Mouse (Mus musculus) liver, postnatal 0 days (tissue): ENCODE data around the gene Prkca. TPM values are rescaled to one million over a fixed set of nuclear protein-coding genes. Genes with fewer than 3 reads are reported as not detected.

ENCODE experiments used
- ATAC-seq: fragments of 200-750 bp; cut with Nextera tagmentation; 2 replicates; pipeline ENCODE4 v1.8.0; 2017; ENCODE audit warnings: mild to moderate bottlenecking, moderate library complexity
- DNase-seq: peaks from one replicate; pipeline ENCODE4 v3.0.0-alpha.2; 2016
- H3K27ac ChIP-seq: fragments of 300-500 bp; sonication (generic); 2 replicates; pipeline ENCODE4 v1.5.1; 2014; ENCODE audit warnings: antibody characterized with exemption, moderate library complexity, mild to moderate bottlenecking, low read depth
- H3K27me3 ChIP-seq: fragments of 300-500 bp; sonication (generic); 2 replicates; pipeline ENCODE4 v1.6.1; 2014; ENCODE audit warnings: low read length, control low read depth, mixed read lengths; ENCODE audit not compliant: insufficient read depth
- H3K36me3 ChIP-seq: fragments of 300-500 bp; sonication (generic); replicated peaks from 2 replicates; pipeline ENCODE4 v1.6.1; 2014; ENCODE audit warnings: mild to moderate bottlenecking, control low read depth, low read length, moderate library complexity, mixed read lengths; ENCODE audit not compliant: insufficient read depth
- H3K4me1 ChIP-seq: fragments of 300-500 bp; sonication (generic); 2 replicates; pipeline ENCODE4 v1.6.1; 2014; ENCODE audit warnings: antibody characterized with exemption, mild to moderate bottlenecking, control low read depth; ENCODE audit not compliant: insufficient read depth
- H3K4me2 ChIP-seq: fragments of 300-500 bp; sonication (generic); 2 replicates; pipeline ENCODE4 v1.6.1; 2014; ENCODE audit warnings: low read depth, mild to moderate bottlenecking, low read length, moderate library complexity, mixed read lengths
- H3K4me3 ChIP-seq: fragments of 300-500 bp; sonication (generic); 2 replicates; pipeline ENCODE4 v1.5.1; 2014; ENCODE audit warnings: low read depth, low read length
- H3K9ac ChIP-seq: fragments of 300-500 bp; sonication (generic); replicated peaks from 2 replicates; pipeline ENCODE4 v1.6.1; 2014; ENCODE audit warnings: mild to moderate bottlenecking, moderate library complexity
- H3K9me3 ChIP-seq: fragments of 300-500 bp; sonication (generic); 2 replicates; pipeline ENCODE4 v1.6.1; 2016; ENCODE audit warnings: mild to moderate bottlenecking, control low read depth, low read length, mixed read lengths
- CTCF ChIP-seq: sonication (generic); IDR thresholded peaks from 2 replicates; pipeline ENCODE4 v1.5.1; 2016; ENCODE audit warnings: antibody characterized with exemption, low read depth
- EP300 ChIP-seq: IDR thresholded peaks from 2 replicates; pipeline ENCODE4 v1.6.1; 2016; ENCODE audit warnings: antibody characterized with exemption, low read depth, mild to moderate bottlenecking
- WGBS: fragments of 180-500 bp; shearing (Covaris S2); extraction: QIAGEN DNeasy Blood & Tissue Kit; methylation state at CpG from one replicate; pipeline ENCODE4 v1.1.7; 2014; ENCODE audit not compliant: insufficient replicate concordance; 5-methylcytosine and 5-hydroxymethylcytosine counted together
- polyA plus RNA-seq: library from polyadenylated mRNA; unstranded; fragments of >200 nt; fragmentation: Nextera tagmentation; extraction: Ambion mirVana; gene quantifications from 2 replicates; pipeline ENCODE4 v1.2.1, GENCODE M21; 2015

Gene Prkca
- polyA plus RNA-seq, 1 experiment from 2014 or later, result 3.0 TPM

DNA sequence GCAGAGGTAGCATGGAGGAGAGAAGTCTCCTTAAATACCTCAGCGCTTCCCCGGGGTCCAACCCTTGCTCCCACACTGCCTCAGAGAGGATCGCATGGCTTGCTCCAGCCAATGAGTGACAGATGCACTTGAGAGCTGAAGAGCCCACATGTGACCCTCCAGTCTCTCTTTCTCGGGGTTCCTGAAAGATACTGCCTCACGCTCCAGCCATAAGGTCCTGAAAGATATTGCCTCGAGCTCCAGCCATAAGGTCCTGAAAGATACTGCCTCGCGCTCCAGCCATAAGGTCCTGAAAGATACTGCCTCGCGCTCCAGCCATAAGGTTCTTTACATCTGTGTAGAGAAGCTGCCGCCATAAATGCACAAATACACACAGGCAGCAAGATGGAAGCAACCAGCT lies 24.6 kb downstream of the Prkca start:
- Histone ChIP-seq H3K4me1 (no peaks in the 10 kb centered on the region), H3K4me2 (no peak overlapping the region), H3K4me3 (no peak overlapping the region), H3K9ac (no peak overlapping the region), H3K27ac (no peak overlapping the region), H3K9me3 (no peaks in the 10 kb centered on the region), H3K27me3 (no peaks in the 10 kb centered on the region), H3K36me3 (no peaks in the 10 kb centered on the region; the same call in 1 of the 2 replicates)
- TF ChIP-seq EP300 (no peak), CTCF (no peak)
- 76% methylated on average over 11 of the region's 11 CpGs for whole genome bisulfite sequencing
- DNase-seq (no peak), ATAC-seq (no peak)

DNA sequence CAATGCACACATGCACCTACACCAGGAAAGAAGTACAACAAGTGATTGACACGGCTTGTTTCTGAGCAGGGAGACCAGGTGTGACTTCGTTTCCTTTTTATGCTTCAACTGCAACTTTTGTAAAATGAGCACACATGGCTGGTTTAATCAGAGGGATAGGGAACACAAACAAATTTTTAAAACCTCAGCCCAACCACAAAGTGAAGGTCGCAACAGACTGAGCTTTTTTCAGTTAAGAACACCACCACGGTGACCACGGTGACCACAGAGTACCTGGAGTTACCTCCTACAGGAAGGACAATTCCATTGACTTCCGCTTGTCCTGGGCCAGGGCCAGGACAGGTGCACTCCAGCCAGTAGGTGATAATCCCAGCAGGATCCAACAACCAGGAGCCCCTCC lies 25.9 kb downstream of the Prkca start:
- TF ChIP-seq EP300 (no peak), CTCF (no peak)
- Histone ChIP-seq H3K4me1 (no peaks in the 10 kb centered on the region), H3K4me3 (no peak overlapping the region), H3K9ac (no peak overlapping the region), H3K9me3 (no peaks in the 10 kb centered on the region), H3K27me3 (no peaks in the 10 kb centered on the region), H3K36me3 (no peaks in the 10 kb centered on the region; the same call in 1 of the 2 replicates), H3K4me2 (no peak overlapping the region), H3K27ac (no peak overlapping the region)
- ATAC-seq (no peak), DNase-seq (no peak)
- 47% methylated on average over 6 of the region's 6 CpGs for WGBS

DNA sequence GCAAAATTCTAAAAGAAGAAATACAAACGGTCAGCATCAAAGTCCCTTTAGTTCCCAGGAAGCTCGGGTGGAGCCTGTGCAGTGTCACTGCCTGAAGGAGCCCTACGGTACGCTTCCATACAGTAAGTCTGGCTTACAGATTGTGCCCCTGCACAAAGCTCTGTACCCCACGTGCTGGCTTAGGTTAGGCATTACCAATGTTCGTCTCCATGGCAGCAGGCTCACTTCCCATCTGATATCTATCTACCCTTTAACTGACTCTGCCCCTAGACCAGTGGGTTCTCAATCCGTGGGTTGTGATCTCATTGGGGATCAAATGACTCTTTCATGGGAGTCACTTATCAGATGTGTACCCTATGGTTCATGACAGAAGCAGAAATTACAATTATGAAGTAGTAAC lies 28.0 kb downstream of the Prkca start:
- no peaks in the 10 kb centered on the region for H3K9me3 ChIP-seq
- WGBS, result 69% methylated on average over 7 of the region's 7 CpGs
- ATAC-seq (no peak), DNase-seq (no peak)
- no peaks in the 10 kb centered on the region for H3K27me3 ChIP-seq
- no peak overlapping the region for H3K27ac ChIP-seq
- no peak overlapping the region for H3K4me2 ChIP-seq
- peaks cover 14% of the 10 kb centered on the region for H3K4me1 ChIP-seq
- H3K4me3 ChIP-seq, result no peak overlapping the region
- TF ChIP-seq CTCF (no peak), EP300 (no peak)
- H3K9ac ChIP-seq, result no peak overlapping the region
- no peaks in the 10 kb centered on the region; the same call in 1 of the 2 replicates for H3K36me3 ChIP-seq

DNA sequence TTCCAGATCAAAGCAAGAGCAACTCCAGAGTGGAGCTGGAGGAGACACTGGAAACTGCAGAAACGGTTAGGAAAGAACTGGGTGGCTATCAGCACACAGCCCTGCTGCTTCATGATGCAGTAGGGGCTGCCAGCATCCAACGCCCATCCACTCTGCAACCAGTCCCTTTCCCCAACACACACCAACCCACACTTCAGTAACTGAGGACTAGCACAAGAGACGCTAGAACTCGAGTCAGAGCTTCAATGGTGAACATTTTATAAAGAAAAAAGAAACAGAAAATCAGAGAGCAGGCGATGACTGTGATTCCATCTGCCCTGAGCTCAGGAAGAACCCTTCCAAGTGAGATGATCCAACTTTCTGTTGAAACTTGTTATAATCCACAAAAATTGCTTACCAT lies 31.2 kb downstream of the Prkca start:
- Histone ChIP-seq H3K36me3 (no peaks in the 10 kb centered on the region; the same call in 1 of the 2 replicates), H3K9ac (no peak overlapping the region), H3K27me3 (no peaks in the 10 kb centered on the region), H3K9me3 (no peaks in the 10 kb centered on the region), H3K4me2 (no peak overlapping the region), H3K4me3 (no peak overlapping the region), H3K4me1 (peaks cover 17% of the 10 kb centered on the region), H3K27ac (no peak overlapping the region)
- ATAC-seq, result no peak
- WGBS, result 58% methylated on average over 5 of the region's 5 CpGs
- no peak for TF ChIP-seq EP300
- no peak for TF ChIP-seq CTCF
- no peak for DNase-seq

DNA sequence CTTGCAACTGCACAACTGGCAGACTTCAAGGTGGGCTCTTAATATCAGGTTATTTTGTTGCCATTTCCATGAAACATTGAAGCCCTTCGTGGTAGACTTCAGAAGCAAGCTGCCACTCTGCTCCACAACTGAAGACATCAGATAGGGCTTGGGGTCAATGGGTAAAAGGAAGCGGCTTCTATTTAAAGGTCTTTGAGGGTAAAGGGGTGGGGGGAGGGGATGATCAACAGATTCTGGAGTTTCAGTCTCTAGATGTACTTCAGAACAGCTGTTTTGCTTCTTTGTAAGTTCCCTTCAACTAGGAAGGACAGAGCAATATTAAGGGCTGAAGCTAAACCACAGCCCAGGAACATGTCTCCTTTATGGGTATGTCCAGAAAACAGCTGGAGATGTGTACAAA lies 31.8 kb downstream of the Prkca start:
- H3K4me1 ChIP-seq, result peaks cover 18% of the 10 kb centered on the region
- TF ChIP-seq CTCF, result no peak
- no peak for TF ChIP-seq EP300
- no peak overlapping the region for H3K4me3 ChIP-seq
- H3K4me2 ChIP-seq, result no peak overlapping the region
- DNase-seq (no peak), ATAC-seq (no peak)
- no peaks in the 10 kb centered on the region for H3K36me3 ChIP-seq
- H3K9me3 ChIP-seq, result no peaks in the 10 kb centered on the region
- no peak overlapping the region for H3K27ac ChIP-seq
- no peaks in the 10 kb centered on the region for H3K27me3 ChIP-seq
- no peak overlapping the region for H3K9ac ChIP-seq
- 21% methylated on average over 2 of the region's 2 CpGs for whole genome bisulfite sequencing

DNA sequence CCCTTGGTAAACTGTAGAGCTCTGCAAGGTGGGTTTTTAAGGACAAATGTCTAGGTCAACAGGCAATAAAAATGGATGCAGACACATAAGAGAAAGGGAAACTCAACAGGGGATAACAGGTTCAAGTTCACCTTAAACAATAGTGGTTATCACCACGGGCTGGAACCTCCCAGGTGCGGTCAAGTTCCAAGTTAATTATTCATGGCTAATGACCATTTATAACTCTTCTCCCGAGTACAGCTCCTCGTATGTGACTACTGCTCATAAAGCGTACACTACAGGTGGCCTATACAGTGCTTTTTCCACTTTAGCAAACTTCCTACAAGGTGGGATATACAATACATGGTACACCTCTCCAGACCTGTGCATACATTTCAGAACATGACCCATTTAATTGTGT lies 33.9 kb downstream of the Prkca start:
- TF ChIP-seq EP300 (no peak), CTCF (no peak)
- Histone ChIP-seq H3K27me3 (no peaks in the 10 kb centered on the region), H3K36me3 (no peaks in the 10 kb centered on the region), H3K4me3 (no peak overlapping the region), H3K4me1 (peaks cover 30% of the 10 kb centered on the region), H3K4me2 (no peak overlapping the region), H3K9me3 (no peaks in the 10 kb centered on the region), H3K9ac (no peak overlapping the region), H3K27ac (no peak overlapping the region)
- DNase-seq, result no peak
- ATAC-seq, result no peak
- 61% methylated on average over 5 of the region's 5 CpGs for WGBS

DNA sequence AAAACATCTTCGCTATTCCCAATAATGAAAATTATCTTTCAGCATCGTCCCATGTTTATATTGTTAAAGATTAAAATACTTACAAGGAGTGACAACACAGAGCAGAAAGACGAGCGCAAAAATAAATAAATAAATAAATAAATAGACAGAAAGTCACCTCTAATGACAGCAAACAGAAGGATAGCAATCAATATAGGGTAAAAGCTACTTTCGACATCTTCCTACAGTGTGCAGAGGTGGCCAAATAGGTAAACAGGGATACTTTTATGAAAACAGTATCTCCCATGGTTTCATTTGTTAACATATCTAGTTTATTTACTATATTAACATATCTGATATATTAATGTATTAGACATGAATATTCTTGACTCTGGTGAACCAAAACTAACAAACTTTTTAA lies 35.5 kb downstream of the Prkca start:
- Histone ChIP-seq H3K36me3 (no peaks in the 10 kb centered on the region), H3K9me3 (no peaks in the 10 kb centered on the region), H3K4me2 (no peak overlapping the region), H3K4me3 (no peak overlapping the region), H3K9ac (no peak overlapping the region), H3K27ac (peak overlapping the region; percentile 71), H3K27me3 (no peaks in the 10 kb centered on the region), H3K4me1 (peaks cover 30% of the 10 kb centered on the region)
- DNase-seq (no peak), ATAC-seq (peak; percentile 76)
- WGBS, result 71% methylated on average over 5 of the region's 5 CpGs
- no peak for TF ChIP-seq CTCF
- no peak for TF ChIP-seq EP300
